Mouse (Mus musculus) C2C12 (cell line): Measurements from ENCODE around the gene Acly. TPM values are rescaled to one million over a fixed set of nuclear protein-coding genes. Genes with fewer than 3 reads are reported as not detected.
A peak's percentile ranks its signal among the peaks of the same experiment; 100 is the strongest.
"Not testable (repeated sequence)": the region's sequence is repeated elsewhere in the genome, so short reads cannot be mapped to it uniquely, and the experiment has no call there.

Source experiments
- H3K27me3 ChIP-seq: one replicate; pipeline ENCODE4 v1.6.1; 2011; ENCODE audit not compliant: control insufficient read depth, insufficient read depth, insufficient read length
- H3K36me3 ChIP-seq: one replicate; pipeline ENCODE4 v1.6.1; 2011; ENCODE audit not compliant: control insufficient read depth, insufficient read depth
- H3K4me3 ChIP-seq: one replicate; pipeline ENCODE4 v1.5.1; 2011; ENCODE audit warnings: mild to moderate bottlenecking, control low read depth; ENCODE audit not compliant: poor library complexity, insufficient read depth, severe bottlenecking
- H3K79me2 ChIP-seq: one replicate; pipeline ENCODE4 v1.6.1; 2011; ENCODE audit not compliant: control insufficient read depth, insufficient read depth
- H3K79me3 ChIP-seq: one replicate; pipeline ENCODE4 v1.6.1; 2011; ENCODE audit warnings: low read depth, control low read depth
- H3ac ChIP-seq: one replicate; pipeline ENCODE3; 2011; ENCODE audit warnings: low read depth; ENCODE audit not compliant: control insufficient read depth, insufficient read length
- CEBPB ChIP-seq: IDR thresholded peaks from one replicate; pipeline ENCODE4 v1.6.1; 2011; ENCODE audit warnings: low read depth, mild to moderate bottlenecking, control low read depth, moderate library complexity
- CTCF ChIP-seq: IDR thresholded peaks from one replicate; pipeline ENCODE4 v1.5.1; 2011; ENCODE audit not compliant: control insufficient read depth, insufficient read depth, insufficient read length
- FOSL1 ChIP-seq: IDR thresholded peaks from one replicate; pipeline ENCODE4 v1.8.0; 2011; ENCODE audit warnings: mild to moderate bottlenecking, low read length; ENCODE audit not compliant: poor library complexity, insufficient read depth, severe bottlenecking
- MAX ChIP-seq: IDR thresholded peaks from one replicate; pipeline ENCODE4 v1.6.1; 2011; ENCODE audit warnings: mild to moderate bottlenecking, control low read depth
- MYOD1 ChIP-seq: IDR thresholded peaks from one replicate; pipeline ENCODE4 v1.6.1; 2011; ENCODE audit warnings: low read depth; ENCODE audit not compliant: control insufficient read depth, insufficient read length
- MYOG ChIP-seq: IDR thresholded peaks from one replicate; pipeline ENCODE4 v1.6.1; 2011; ENCODE audit not compliant: control insufficient read depth, insufficient read length; ENCODE audit errors: extremely low read depth
- USF1 ChIP-seq: IDR thresholded peaks from one replicate; pipeline ENCODE4 v1.6.1; 2011; ENCODE audit warnings: low read depth, mild to moderate bottlenecking, control low read depth, moderate library complexity
- polyA plus RNA-seq: library from polyadenylated mRNA; unstranded; fragments of >200 nt; fragmentation: generic; extraction: Trizol; gene quantifications from one replicate; pipeline ENCODE4 v1.2.1, GENCODE M21; 2012; ENCODE audit warnings: missing spikeins

Gene Acly
- polyA plus RNA-seq, 1 experiment: 86.6 TPM

- H3K27me3 ChIP-seq: peaks cover 31% of the 10 kb centered on the region
- no peaks in the 10 kb centered on the region for H3K79me2 ChIP-seq
- no peaks in the 10 kb centered on the region for H3K36me3 ChIP-seq
- no peaks in the 10 kb centered on the region for H3K79me3 ChIP-seq
- H3K4me3 ChIP-seq: peak within 1 kb of the TSS; percentile 28
- H3ac ChIP-seq: peak within 1 kb of the TSS; percentile 34
- TF ChIP-seq MAX (peak; percentile 99), FOSL1 (no peak)
Observed at GRCm38 (mm10) chr11:100544832-100545745, 17.3 kb upstream of the Acly start, which contains the start of gene Ttc25. Gene Ttc25 (plus strand): TSS chr11:100545607.

- Histone ChIP-seq H3K4me3 (no peak overlapping the region), H3K79me2 (no peaks in the 10 kb centered on the region), H3K79me3 (no peaks in the 10 kb centered on the region), H3K36me3 (no peaks in the 10 kb centered on the region), H3K27me3 (no peaks in the 10 kb centered on the region), H3ac (no peak overlapping the region)
- TF ChIP-seq CTCF: no peak
- TF ChIP-seq CEBPB: no peak
- no peak for TF ChIP-seq USF1
- no peak for TF ChIP-seq MYOD1
- no peak for TF ChIP-seq MYOG
Observed at GRCm38 (mm10) chr11:100541577-100541976, 13.8 kb upstream of the Acly start.

GRCm38 (mm10) chr11:100540966-100541365, 13.2 kb upstream of the Acly start:
- no peaks in the 10 kb centered on the region for H3K79me2 ChIP-seq
- no peak overlapping the region for H3ac ChIP-seq
- no peaks in the 10 kb centered on the region for H3K36me3 ChIP-seq
- TF ChIP-seq FOSL1 (no peak), MYOD1 (no peak), MAX (no peak), MYOG (no peak), CEBPB (no peak), USF1 (no peak)
- no peak overlapping the region for H3K4me3 ChIP-seq
- H3K27me3 ChIP-seq: no peaks in the 10 kb centered on the region
- no peaks in the 10 kb centered on the region for H3K79me3 ChIP-seq

GRCm38 (mm10) chr11:100536466-100536865, 8.7 kb upstream of the Acly start:
- Histone ChIP-seq H3ac (no peak overlapping the region), H3K36me3 (no peaks in the 10 kb centered on the region), H3K27me3 (no peaks in the 10 kb centered on the region), H3K79me3 (no peaks in the 10 kb centered on the region), H3K79me2 (no peaks in the 10 kb centered on the region), H3K4me3 (no peak overlapping the region)
- TF ChIP-seq MAX: no peak
- TF ChIP-seq CTCF: no peak
- no peak for TF ChIP-seq CEBPB
- no peak for TF ChIP-seq FOSL1
- no peak for TF ChIP-seq USF1
- no peak for TF ChIP-seq MYOG
- no peak for TF ChIP-seq MYOD1

GRCm38 (mm10) chr11:100535996-100536395, 8.2 kb upstream of the Acly start:
- Histone ChIP-seq H3K4me3 (no peak overlapping the region), H3K79me3 (no peaks in the 10 kb centered on the region), H3K27me3 (no peaks in the 10 kb centered on the region), H3K36me3 (no peaks in the 10 kb centered on the region), H3K79me2 (no peaks in the 10 kb centered on the region), H3ac (no peak overlapping the region)
- no peak for TF ChIP-seq FOSL1
- TF ChIP-seq MAX: no peak
- no peak for TF ChIP-seq CEBPB
- no peak for TF ChIP-seq CTCF
- no peak for TF ChIP-seq MYOD1
- no peak for TF ChIP-seq MYOG
- TF ChIP-seq USF1: no peak

- not testable (repeated sequence) for H3K79me2 ChIP-seq, H3ac ChIP-seq, H3K79me3 ChIP-seq, H3K36me3 ChIP-seq, H3K27me3 ChIP-seq, H3K4me3 ChIP-seq
Observed at GRCm38 (mm10) chr11:100534821-100535220, 7.0 kb upstream of the Acly start.

- not testable (repeated sequence) for H3K79me3 ChIP-seq, H3K4me3 ChIP-seq, H3K79me2 ChIP-seq, H3K36me3 ChIP-seq, H3K27me3 ChIP-seq, H3ac ChIP-seq
Observed at GRCm38 (mm10) chr11:100534411-100534810, 6.6 kb upstream of the Acly start.
